7 mouse cellular contexts compared by ENCODE assay signal in genomic region chr17:35235614-35236389, GRCm38 (mm10). TPM values are rescaled to one million over a fixed set of nuclear protein-coding genes. Genes with fewer than 3 reads are reported as not detected.
DNase-seq lines count a peak whose midpoint lies in the region; ATAC-seq and TF ChIP-seq lines count a peak whose summit lies in the region.

Gene Nfkbil1 (minus strand): TSS chr17:35235792.

- TF ChIP-seq POLR2A in small intestine, adult 2 months (IDR thresholded peaks at IDR 0.05; ENCODE audit: low read depth, low read length): peak; percentile 71

- H3K9ac ChIP-seq in intestine, postnatal 0 days (ENCODE audit: low read depth, low read length): peak within 1 kb of the TSS; percentile 72
- H3K9ac ChIP-seq in midbrain, embryonic 12.5 days (replicated peaks): peak within 1 kb of the TSS; percentile 86

- peak; percentile 94 for DNase-seq in adrenal gland, postnatal 10 days
- DNase-seq in embryonic facial prominence, embryonic 10.5 days (ENCODE audit: low spot score): peak; percentile 93
- DNase-seq in gonadal fat pad, adult 2 months (ENCODE audit: low read depth): peak; percentile 71
- peak; percentile 94 for DNase-seq in left cerebral cortex, postnatal 4 days

- H3K4me3 ChIP-seq in embryonic facial prominence, embryonic 10.5 days: peak within 1 kb of the TSS; percentile 72
- H3K4me3 ChIP-seq in intestine, postnatal 0 days (ENCODE audit: low read depth, low read length): peak within 1 kb of the TSS; percentile 61
- H3K4me3 ChIP-seq in midbrain, embryonic 12.5 days: peak within 1 kb of the TSS; percentile 66
- H3K4me3 ChIP-seq in small intestine, adult 2 months (ENCODE audit: low read depth, low read length): peak within 1 kb of the TSS; percentile 92

- H3K4me1 ChIP-seq in embryonic facial prominence, embryonic 10.5 days: peaks cover 43% of the 10 kb centered on the region
- H3K4me1 ChIP-seq in intestine, postnatal 0 days (replicated peaks; ENCODE audit: control insufficient read depth, insufficient read depth, low read length): peaks cover 3% of the 10 kb centered on the region; the same call in 1 of the 2 replicates
- peaks cover 35% of the 10 kb centered on the region for H3K4me1 ChIP-seq in midbrain, embryonic 12.5 days
- peaks cover 15% of the 10 kb centered on the region for H3K4me1 ChIP-seq in small intestine, adult 2 months (ENCODE audit: control insufficient read depth, insufficient read depth, insufficient read length, low read length)

- H3K27ac ChIP-seq in embryonic facial prominence, embryonic 10.5 days (replicated peaks): peak within 1 kb of the TSS; percentile 95
- H3K27ac ChIP-seq in intestine, postnatal 0 days (ENCODE audit: low read depth, low read length): peak within 1 kb of the TSS; percentile 91
- peak within 1 kb of the TSS; percentile 95 for H3K27ac ChIP-seq in midbrain, embryonic 12.5 days (replicated peaks)
- H3K27ac ChIP-seq in small intestine, adult 2 months (ENCODE audit: insufficient read depth, low read depth, low read length): peak within 1 kb of the TSS; percentile 99

- intact Hi-C loops in left cerebral cortex, postnatal 4 days (cut with DNase I): no loop called here

- H3K9me3 ChIP-seq in embryonic facial prominence, embryonic 10.5 days: no peaks in the 10 kb centered on the region
- H3K9me3 ChIP-seq in intestine, postnatal 0 days (ENCODE audit: control insufficient read depth): no peaks in the 10 kb centered on the region
- H3K9me3 ChIP-seq in midbrain, embryonic 12.5 days: no peaks in the 10 kb centered on the region

- TF ChIP-seq CTCF in intestine, postnatal 0 days (IDR thresholded peaks at IDR 0.05; ENCODE audit: low read depth): no peak
- TF ChIP-seq CTCF in small intestine, adult 2 months (IDR thresholded peaks at IDR 0.05; ENCODE audit: extremely low read depth, insufficient read length, insufficient replicate concordance, low read depth, low read length): no peak

- WGBS in embryonic facial prominence, embryonic 10.5 days: under 1% methylated on average over 35 of the region's 35 CpGs
- 1% methylated on average over 35 of the region's 35 CpGs for WGBS in intestine, postnatal 0 days
- WGBS in midbrain, embryonic 12.5 days: under 1% methylated on average over 35 of the region's 35 CpGs
- under 1% methylated on average over 35 of the region's 35 CpGs for WGBS in small intestine, adult 2 months

- H3K4me2 ChIP-seq in intestine, postnatal 0 days (replicated peaks; ENCODE audit: low read depth): peak within 1 kb of the TSS; percentile 84
- H3K4me2 ChIP-seq in midbrain, embryonic 12.5 days (replicated peaks): peak within 1 kb of the TSS; percentile 86

- peak; percentile 74 for ATAC-seq in intestine, postnatal 0 days
- ATAC-seq in midbrain, embryonic 12.5 days (ENCODE audit: low FRiP score, low read depth): peak; percentile 78

- H3K36me3 ChIP-seq in embryonic facial prominence, embryonic 10.5 days (replicated peaks): peaks cover 22% of the 10 kb centered on the region
- H3K36me3 ChIP-seq in intestine, postnatal 0 days (ENCODE audit: control insufficient read depth, insufficient read depth): peaks cover 26% of the 10 kb centered on the region
- peaks cover 16% of the 10 kb centered on the region for H3K36me3 ChIP-seq in midbrain, embryonic 12.5 days
- H3K36me3 ChIP-seq in small intestine, adult 2 months (ENCODE audit: control insufficient read depth, insufficient read depth, low read length): peaks cover 6% of the 10 kb centered on the region; the same call in 1 of the 2 replicates

- H3K27me3 ChIP-seq in embryonic facial prominence, embryonic 10.5 days (replicated peaks; ENCODE audit: low read depth, poor library complexity, severe bottlenecking): no peaks in the 10 kb centered on the region
- no peaks in the 10 kb centered on the region for H3K27me3 ChIP-seq in intestine, postnatal 0 days (replicated peaks; ENCODE audit: control insufficient read depth, insufficient read depth, low read length)
- no peaks in the 10 kb centered on the region for H3K27me3 ChIP-seq in midbrain, embryonic 12.5 days
- H3K27me3 ChIP-seq in small intestine, adult 2 months (ENCODE audit: control insufficient read depth, insufficient read depth, low read length): no peaks in the 10 kb centered on the region

RNA-seq across cellular contexts. Expression of gene Nfkbil1, which starts in this region (rescaled TPM):
- total RNA-seq in adrenal gland, postnatal 10 days (2021): 10 to 100 TPM; 17.3 to 17.5 TPM
- 9.3 and 9.6 TPM in 2 replicates for polyA plus RNA-seq in embryonic facial prominence, embryonic 10.5 days (2016; fragmentation: Nextera tagmentation; extraction: Ambion mirVana)
- 15.7 and 19.9 TPM in 2 replicates for polyA plus RNA-seq in gonadal fat pad, adult 2 months (2012; rRNA removed)
- 8.1 and 8.2 TPM in 2 replicates for polyA plus RNA-seq in intestine, postnatal 0 days (2015; fragmentation: Nextera tagmentation; extraction: Ambion mirVana)
- total RNA-seq in left cerebral cortex, postnatal 4 days (2021): 10 to 100 TPM; 14.7 to 14.8 TPM
- polyA plus RNA-seq in midbrain, embryonic 12.5 days (2016; fragmentation: Nextera tagmentation; extraction: Ambion mirVana): 10.9 and 11.4 TPM in 2 replicates
- 13.7 and 36.3 TPM in 2 replicates for polyA plus RNA-seq in small intestine, adult 2 months (2012; rRNA removed)

Comparison
In these comparisons a context has a peak if more than half of its experiments do, and no peak if none do; other contexts are left out.
1. Peak in every context shown above with its lines: DNase-seq, ATAC-seq, H3K4me3 ChIP-seq and H3K27ac ChIP-seq.